Mouse (Mus musculus) embryonic facial prominence, embryonic 14.5 days (tissue): ENCODE measurements around the gene Hnf1a. TPM values are rescaled to one million over a fixed set of nuclear protein-coding genes. Genes with fewer than 3 reads are reported as not detected.

Source experiments
- ATAC-seq: fragments of 200-750 bp; cut with Nextera tagmentation; 2 replicates; pipeline ENCODE4 v1.8.0; 2017; ENCODE audit warnings: low read depth, moderate number of reproducible peaks, moderate TSS enrichment
- DNase-seq: peaks from one replicate; pipeline ENCODE4 v3.0.0-alpha.2; 2015; ENCODE audit warnings: low spot score
- H3K27ac ChIP-seq: fragments of 300-500 bp; sonication (generic); replicated peaks from 2 replicates; pipeline ENCODE4 v1.5.1; 2014; ENCODE audit warnings: low read depth, mild to moderate bottlenecking, low read length, moderate library complexity
- H3K27me3 ChIP-seq: fragments of 300-500 bp; sonication (generic); replicated peaks from 2 replicates; pipeline ENCODE4 v1.6.1; 2014; ENCODE audit warnings: low read length; ENCODE audit not compliant: control insufficient read depth, insufficient read depth
- H3K36me3 ChIP-seq: fragments of 300-500 bp; sonication (generic); 2 replicates; pipeline ENCODE4 v1.6.1; 2014; ENCODE audit warnings: low read length, mixed read lengths; ENCODE audit not compliant: control insufficient read depth, insufficient read depth
- H3K4me1 ChIP-seq: fragments of 300-500 bp; sonication (generic); 2 replicates; pipeline ENCODE4 v1.6.1; 2014; ENCODE audit warnings: antibody characterized with exemption, low read length; ENCODE audit not compliant: control insufficient read depth, insufficient read depth
- H3K4me2 ChIP-seq: fragments of 300-500 bp; sonication (generic); 2 replicates; pipeline ENCODE4 v1.6.1; 2014; ENCODE audit warnings: low read depth, mild to moderate bottlenecking, low read length, moderate library complexity, mixed read lengths
- H3K4me3 ChIP-seq: fragments of 300-500 bp; sonication (generic); 2 replicates; pipeline ENCODE4 v1.5.1; 2014; ENCODE audit warnings: low read depth, mild to moderate bottlenecking, low read length
- H3K9ac ChIP-seq: fragments of 300-500 bp; sonication (generic); 2 replicates; pipeline ENCODE4 v1.6.1; 2014; ENCODE audit warnings: low read depth, mild to moderate bottlenecking, low read length, moderate library complexity, mixed read lengths
- H3K9me3 ChIP-seq: fragments of 300-500 bp; sonication (generic); 2 replicates; pipeline ENCODE4 v1.6.1; 2016; ENCODE audit warnings: low read length; ENCODE audit not compliant: control insufficient read depth
- WGBS: fragments of 180-500 bp; shearing (Covaris S2); extraction: QIAGEN DNeasy Blood & Tissue Kit; methylation state at CpG from one replicate; pipeline ENCODE4 v1.1.7; 2014; 5-methylcytosine and 5-hydroxymethylcytosine counted together
- polyA plus RNA-seq: library from polyadenylated mRNA; unstranded; fragments of >200 nt; fragmentation: Nextera tagmentation; extraction: Ambion mirVana; gene quantifications from 2 replicates; pipeline ENCODE4 v1.2.1, GENCODE M21; 2014

Hnf1a gene
- polyA plus RNA-seq, 1 experiment from 2014 or later: 0.10 TPM

DNA sequence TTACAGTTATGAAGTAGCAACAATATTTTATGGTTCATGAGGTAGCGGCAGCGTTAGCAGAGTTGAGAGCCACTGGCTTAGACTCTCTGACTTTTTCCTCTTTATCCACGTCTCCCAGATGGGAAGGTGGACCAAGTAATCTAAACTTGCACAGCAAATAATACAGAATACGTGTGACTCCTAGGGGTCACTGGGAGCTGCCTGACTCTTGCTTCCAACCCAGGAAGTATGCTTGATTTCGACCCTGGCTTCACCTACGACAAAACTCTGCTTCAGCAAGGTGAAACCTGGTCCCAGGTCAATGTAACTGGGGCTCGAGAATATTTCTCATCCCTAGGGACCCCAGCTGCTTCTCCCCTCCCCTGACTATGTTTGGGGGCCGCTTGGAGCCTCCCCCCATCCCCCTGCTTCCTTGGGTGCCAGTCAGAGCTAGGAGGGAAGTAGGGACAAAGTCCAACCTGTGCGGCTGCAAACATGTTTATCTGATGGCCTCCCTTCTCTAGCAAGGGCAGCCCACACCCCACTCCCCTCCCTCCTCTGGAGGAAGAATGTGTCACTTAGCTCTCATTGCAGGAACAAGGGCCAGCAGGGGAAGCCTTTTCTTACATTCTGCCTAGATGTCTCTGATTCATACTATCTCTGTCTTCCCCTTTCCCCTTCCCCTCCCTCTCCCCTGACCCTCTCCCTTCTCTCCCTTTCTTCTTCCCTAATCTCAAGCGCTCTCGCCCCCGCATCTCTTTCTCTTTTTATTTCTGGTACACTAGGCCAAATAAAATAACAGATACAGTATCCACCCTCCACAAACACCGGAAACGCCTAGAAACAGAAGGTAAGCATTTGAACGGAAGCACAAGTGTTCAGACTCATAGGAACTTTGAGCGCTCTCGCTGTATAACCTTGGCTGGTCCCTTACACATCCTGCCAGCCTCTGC, 5.7 kb downstream of the Hnf1a start:
- H3K4me1 ChIP-seq: no peaks in the 10 kb centered on the region
- H3K4me3 ChIP-seq: no peak overlapping the region
- DNase-seq (no peak), ATAC-seq (no peak)
- no peak overlapping the region for H3K27ac ChIP-seq
- H3K4me2 ChIP-seq: no peak overlapping the region
- 57% methylated on average over 17 of the region's 17 CpGs for WGBS
- peaks cover 8% of the 10 kb centered on the region; the same call in 1 of the 2 replicates for H3K27me3 ChIP-seq
- H3K9me3 ChIP-seq: no peaks in the 10 kb centered on the region
- no peaks in the 10 kb centered on the region for H3K36me3 ChIP-seq
- H3K9ac ChIP-seq: no peak overlapping the region; the same call in 1 of the 2 replicates

DNA sequence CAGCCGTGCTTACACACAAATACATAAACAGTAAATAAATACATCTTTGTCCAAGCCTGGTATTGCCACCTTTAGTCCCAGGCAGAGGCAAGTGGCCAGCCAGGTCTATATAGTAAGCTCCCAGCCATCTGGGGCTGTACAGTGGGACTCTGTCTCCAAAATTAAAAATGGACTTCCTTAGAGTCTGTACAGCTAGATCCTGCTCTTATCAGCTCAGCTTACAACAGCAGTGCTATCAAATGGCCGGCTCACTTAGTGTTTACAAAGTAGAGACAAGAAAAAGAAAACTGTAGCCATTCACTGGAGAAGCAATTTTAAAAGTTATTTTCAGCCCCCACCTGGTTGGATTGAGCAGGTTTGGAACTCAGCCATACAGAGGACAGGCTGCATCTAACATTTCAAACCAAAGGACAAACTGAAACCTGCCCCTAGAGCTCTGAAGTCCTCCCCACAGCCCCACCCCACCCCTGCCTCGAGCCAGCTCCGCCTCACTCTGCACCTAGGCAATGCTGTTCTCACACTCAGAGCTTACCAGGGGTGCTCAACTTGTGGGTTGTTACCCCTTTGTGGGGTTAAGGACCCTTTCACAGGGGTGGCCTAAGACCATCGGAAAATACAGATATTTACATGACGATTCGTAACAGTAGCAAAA, 6.5 kb downstream of the Hnf1a start:
- ATAC-seq: no peak
- Histone ChIP-seq H3K4me3 (no peak overlapping the region), H3K9ac (no peak overlapping the region), H3K4me1 (no peaks in the 10 kb centered on the region), H3K9me3 (no peaks in the 10 kb centered on the region), H3K4me2 (no peak overlapping the region), H3K27ac (no peak overlapping the region), H3K36me3 (no peaks in the 10 kb centered on the region), H3K27me3 (peaks cover 8% of the 10 kb centered on the region; the same call in 1 of the 2 replicates)
- DNase-seq: no peak
- 60% methylated on average over 7 of the region's 7 CpGs for WGBS

DNA sequence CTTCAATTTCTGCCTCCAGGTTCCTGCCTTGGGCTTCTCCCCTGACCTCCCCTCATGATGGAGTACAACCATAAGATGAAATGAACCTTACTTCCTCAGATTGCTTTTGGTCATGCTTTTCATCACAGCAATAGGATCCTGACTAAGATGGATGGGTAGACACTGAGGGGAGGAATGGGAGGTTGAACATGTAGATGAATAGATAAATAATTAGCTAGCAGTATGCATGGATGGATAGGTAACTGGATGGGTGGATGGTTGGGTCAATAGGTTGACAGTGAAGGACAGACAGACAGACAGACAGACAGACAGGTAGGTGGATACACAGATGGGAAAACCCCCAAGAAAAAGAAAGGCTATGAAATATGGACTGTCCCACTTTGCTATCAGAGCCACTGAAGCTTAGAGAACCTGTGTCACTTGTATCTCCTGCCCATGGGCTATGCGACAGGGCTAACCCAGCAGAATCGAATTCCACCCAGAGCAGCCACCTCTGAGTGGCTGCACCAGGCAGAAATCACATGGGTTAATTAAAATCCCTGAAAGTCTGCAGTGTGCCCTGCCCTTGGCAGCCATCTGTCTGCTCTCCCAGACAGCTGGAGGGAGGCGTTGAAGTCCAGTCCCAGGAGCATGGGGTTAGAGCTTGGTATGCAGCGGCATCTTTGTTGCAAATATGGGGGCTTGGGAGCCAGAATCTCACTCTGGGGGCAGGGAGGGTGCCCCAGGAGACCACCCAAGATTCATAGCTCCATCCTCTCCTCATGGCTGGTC, 9.1 kb downstream of the Hnf1a start:
- Histone ChIP-seq H3K27ac (no peak overlapping the region), H3K36me3 (no peaks in the 10 kb centered on the region), H3K27me3 (no peaks in the 10 kb centered on the region), H3K9me3 (no peaks in the 10 kb centered on the region), H3K4me3 (no peak overlapping the region), H3K9ac (no peak overlapping the region), H3K4me1 (no peaks in the 10 kb centered on the region), H3K4me2 (no peak overlapping the region)
- ATAC-seq (peak; percentile 44; the same call in 1 of the 2 replicates), DNase-seq (peak; percentile 51)
- WGBS: 49% methylated on average over 4 of the region's 4 CpGs

DNA sequence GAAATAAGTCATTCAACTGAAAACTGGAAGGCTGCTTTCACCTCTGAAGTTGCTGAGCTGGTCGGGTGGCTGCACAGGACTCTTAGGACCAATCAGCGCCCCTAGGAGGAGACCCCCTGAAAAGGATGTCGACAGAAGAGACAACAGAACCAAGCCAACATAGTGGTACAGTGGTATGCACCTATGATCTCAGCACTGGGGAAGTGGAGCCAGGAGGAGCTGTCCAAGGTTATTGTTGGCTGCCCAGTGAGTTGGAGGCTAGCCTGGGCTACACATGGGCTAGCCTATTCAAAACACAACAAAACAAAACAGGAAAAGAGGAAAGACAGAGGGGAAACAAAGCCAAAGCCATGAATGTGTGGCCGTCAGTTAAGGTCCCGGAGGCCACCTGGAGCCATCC, 12.8 kb downstream of the Hnf1a start:
- no peaks in the 10 kb centered on the region for H3K9me3 ChIP-seq
- no peaks in the 10 kb centered on the region for H3K27me3 ChIP-seq
- H3K4me2 ChIP-seq: no peak overlapping the region
- 85% methylated on average over 5 of the region's 5 CpGs for WGBS
- H3K27ac ChIP-seq: no peak overlapping the region
- H3K9ac ChIP-seq: no peak overlapping the region
- no peaks in the 10 kb centered on the region for H3K36me3 ChIP-seq
- no peak overlapping the region for H3K4me3 ChIP-seq
- DNase-seq (no peak), ATAC-seq (no peak)
- no peaks in the 10 kb centered on the region for H3K4me1 ChIP-seq

DNA sequence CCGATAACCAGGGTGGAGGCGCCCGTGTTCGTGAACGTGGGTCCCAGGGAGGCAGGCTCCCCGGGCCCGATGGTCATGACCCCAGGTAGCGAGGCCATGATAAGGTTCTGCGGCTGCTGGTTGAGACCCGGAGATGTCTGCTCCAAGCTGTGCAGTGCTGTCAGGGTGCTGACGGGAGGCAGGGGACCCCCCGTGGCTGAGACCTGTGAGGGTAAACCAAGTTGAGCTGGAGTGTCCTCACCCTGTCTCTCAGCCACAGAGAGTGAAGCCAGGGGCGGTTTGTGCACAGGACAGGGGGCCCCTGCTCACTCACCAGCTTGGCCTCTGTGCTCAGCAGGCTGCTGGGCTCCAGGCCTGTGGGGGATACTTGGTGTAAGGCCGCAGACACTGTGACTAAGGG, 17.6 kb downstream of the Hnf1a start:
- DNase-seq (no peak), ATAC-seq (no peak)
- Histone ChIP-seq H3K27ac (no peak overlapping the region), H3K36me3 (peaks cover 15% of the 10 kb centered on the region), H3K9ac (no peak overlapping the region), H3K4me1 (peaks cover 7% of the 10 kb centered on the region; the same call in 1 of the 2 replicates), H3K27me3 (no peaks in the 10 kb centered on the region), H3K4me3 (no peak overlapping the region), H3K9me3 (no peaks in the 10 kb centered on the region), H3K4me2 (no peak overlapping the region)
- WGBS: 84% methylated on average over 12 of the region's 14 CpGs

DNA sequence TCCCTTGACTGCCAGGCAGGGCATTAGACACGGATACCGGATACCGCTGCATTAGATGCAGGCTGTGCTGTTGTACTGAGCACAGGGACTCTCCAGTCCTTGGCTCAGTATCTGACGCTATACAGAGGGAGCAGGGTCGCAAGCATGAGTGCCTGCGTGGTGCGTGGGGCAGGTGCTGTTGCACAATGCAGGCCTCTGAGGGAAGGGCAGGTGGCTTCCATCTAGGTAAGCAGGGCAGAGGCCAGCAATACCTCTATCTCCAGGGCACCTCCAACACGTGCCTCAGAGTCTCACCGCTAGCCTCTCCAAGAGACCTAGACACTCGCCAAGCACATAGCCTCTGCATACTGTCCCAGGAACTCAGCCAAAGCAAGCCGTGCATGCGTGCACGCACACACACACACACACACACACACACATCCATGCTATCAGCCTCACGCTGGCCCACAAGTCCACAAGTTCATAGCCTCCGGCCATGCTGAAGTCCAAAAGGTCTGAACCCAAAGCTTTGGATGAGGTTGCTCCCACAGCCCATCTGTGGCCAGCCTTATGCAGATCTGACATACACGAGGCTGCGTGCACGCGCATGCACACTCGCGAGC, 19.5 kb downstream of the Hnf1a start:
- WGBS: 73% methylated on average over 21 of the region's 21 CpGs
- peaks cover 7% of the 10 kb centered on the region; the same call in 1 of the 2 replicates for H3K4me1 ChIP-seq
- H3K27me3 ChIP-seq: no peaks in the 10 kb centered on the region
- no peaks in the 10 kb centered on the region for H3K9me3 ChIP-seq
- no peak overlapping the region for H3K4me2 ChIP-seq
- no peak; the same call in 1 of the 2 replicates for ATAC-seq
- peaks cover 35% of the 10 kb centered on the region for H3K36me3 ChIP-seq
- no peak overlapping the region for H3K27ac ChIP-seq
- no peak overlapping the region for H3K4me3 ChIP-seq
- H3K9ac ChIP-seq: no peak overlapping the region
- no peak for DNase-seq

DNA sequence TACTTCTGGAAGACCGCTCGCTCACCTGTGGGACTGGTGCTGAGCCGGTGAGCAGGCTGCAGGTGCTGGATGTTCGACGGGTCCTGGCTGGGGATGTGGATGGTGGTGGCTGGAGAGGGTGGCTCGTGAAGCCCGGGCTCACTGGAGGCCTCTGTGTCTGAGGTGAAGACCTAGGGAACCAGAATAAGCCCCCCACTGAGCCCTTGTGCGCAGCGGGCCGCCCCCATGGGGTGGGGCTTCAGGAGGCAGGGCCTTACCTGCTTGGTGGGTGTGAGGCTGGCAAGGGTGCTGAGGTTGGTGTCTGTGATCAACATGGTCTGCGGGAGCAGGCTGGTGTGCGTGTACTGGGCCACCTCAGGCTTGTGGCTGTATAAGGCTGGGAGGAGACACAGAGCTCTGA, 20.2 kb downstream of the Hnf1a start:
- Histone ChIP-seq H3K9me3 (no peaks in the 10 kb centered on the region), H3K36me3 (peaks cover 42% of the 10 kb centered on the region), H3K4me2 (no peak overlapping the region), H3K27me3 (no peaks in the 10 kb centered on the region), H3K9ac (no peak overlapping the region), H3K4me3 (no peak overlapping the region), H3K4me1 (peaks cover 7% of the 10 kb centered on the region; the same call in 1 of the 2 replicates), H3K27ac (no peak overlapping the region)
- 68% methylated on average over 12 of the region's 12 CpGs for WGBS
- ATAC-seq (no peak), DNase-seq (no peak)

DNA sequence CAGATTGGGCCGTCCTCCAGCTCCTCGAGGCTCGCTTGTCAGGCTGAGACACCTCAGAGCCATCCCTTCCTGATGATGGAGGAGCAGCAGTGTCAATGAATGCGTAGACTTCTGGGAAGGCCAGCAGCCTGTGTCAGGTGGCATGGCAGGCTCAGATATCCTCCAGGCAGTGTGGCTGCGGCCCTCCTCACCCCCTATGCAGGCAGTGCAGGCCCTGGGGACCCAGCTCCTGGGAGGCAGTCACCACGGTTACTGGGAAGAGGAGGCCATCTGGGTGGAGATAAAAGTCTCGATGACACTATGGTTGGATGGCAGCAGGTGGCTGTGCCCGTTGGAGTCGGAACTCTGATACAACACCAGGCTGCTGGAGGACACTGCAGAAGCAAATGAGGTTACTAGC, 21.1 kb downstream of the Hnf1a start:
- H3K4me1 ChIP-seq: peaks cover 7% of the 10 kb centered on the region; the same call in 1 of the 2 replicates
- DNase-seq (no peak), ATAC-seq (peak; percentile 63)
- no peak overlapping the region for H3K27ac ChIP-seq
- 82% methylated on average over 9 of the region's 9 CpGs for WGBS
- no peak overlapping the region for H3K4me3 ChIP-seq
- H3K36me3 ChIP-seq: peaks cover 43% of the 10 kb centered on the region
- H3K4me2 ChIP-seq: no peak overlapping the region
- H3K27me3 ChIP-seq: no peaks in the 10 kb centered on the region
- no peaks in the 10 kb centered on the region for H3K9me3 ChIP-seq
- H3K9ac ChIP-seq: no peak overlapping the region
